Mouse (Mus musculus) brain, embryonic 14.5 days (tissue): ENCODE data around the gene Selenon.

Experiments
- CTCF ChIP-seq: fragments of 200-500 bp; IDR thresholded peaks from 2 replicates; pipeline ENCODE4 v1.5.1; 2012; ENCODE audit warnings: inconsistent platforms, mild to moderate bottlenecking, moderate library complexity, borderline replicate concordance; ENCODE audit not compliant: insufficient read depth, insufficient read length; ENCODE audit errors: extremely low read depth
- POLR2A ChIP-seq: fragments of 200-500 bp; IDR thresholded peaks from 2 replicates; pipeline ENCODE4 v1.6.1; 2012; ENCODE audit warnings: mild to moderate bottlenecking, inconsistent platforms, borderline replicate concordance; ENCODE audit not compliant: poor library complexity, insufficient read depth, insufficient read length, severe bottlenecking; ENCODE audit errors: extremely low read depth

DNA sequence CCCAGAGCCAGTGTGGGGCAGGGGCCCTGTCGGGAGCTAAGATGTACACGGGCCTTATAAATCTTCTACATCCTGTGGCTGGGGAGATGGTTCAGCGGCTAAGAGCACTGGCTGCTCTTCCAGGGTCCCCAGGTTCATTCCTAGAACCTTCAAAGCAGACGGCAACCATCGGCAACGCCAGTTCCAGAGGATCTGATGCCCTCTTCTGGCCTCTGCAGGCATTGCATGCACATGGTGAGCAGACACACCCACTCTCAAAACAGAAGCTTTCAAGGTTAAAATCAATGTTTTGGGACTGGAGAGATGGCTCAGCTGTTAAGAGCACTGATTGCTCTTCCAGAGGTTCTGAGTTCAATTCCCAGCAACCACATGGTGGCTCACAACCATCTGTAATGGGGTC, 17.2 kb upstream of the Selenon start:
- TF ChIP-seq POLR2A (no peak), CTCF (peak; percentile 29; the same call in 1 of the 2 replicates)
